Mouse (Mus musculus) lung, postnatal 0 days (tissue): ENCODE data around the gene Nudt17.

Experiments
- CTCF ChIP-seq: IDR thresholded peaks from 2 replicates; pipeline ENCODE4 v1.5.1; 2016; ENCODE audit warnings: antibody characterized with exemption, mild to moderate bottlenecking
- EP300 ChIP-seq: IDR thresholded peaks from 2 replicates; pipeline ENCODE4 v1.6.1; 2016; ENCODE audit warnings: antibody characterized with exemption, mild to moderate bottlenecking, control low read depth

DNA sequence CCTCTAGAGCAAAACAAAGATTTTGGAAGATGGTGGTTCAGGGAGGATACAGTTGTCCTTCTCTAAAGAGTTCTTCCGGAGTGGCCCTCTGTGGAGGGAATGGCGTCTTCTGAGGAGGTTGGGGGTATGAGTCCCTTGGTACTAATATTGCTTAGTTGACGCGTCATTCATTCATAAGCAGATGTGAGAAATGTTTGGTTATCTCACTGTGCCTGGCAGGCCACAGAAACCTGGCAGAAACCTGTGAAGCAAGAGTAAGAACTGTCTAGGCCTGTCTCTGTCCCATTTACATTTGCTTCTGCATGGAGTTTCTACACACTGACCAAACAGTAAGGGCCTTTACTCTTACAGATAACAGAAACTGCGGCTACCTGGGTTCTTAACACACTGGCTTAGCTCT is 36.8 kb downstream of the Nudt17 start:
- TF ChIP-seq CTCF, result no peak
- no peak for TF ChIP-seq EP300
